Comparison of ENCODE assay signal across 10 mouse cellular contexts in genomic region chr12:84999053-84999452, GRCm38 (mm10). TPM values are rescaled to one million over a fixed set of nuclear protein-coding genes. Genes with fewer than 3 reads are reported as not detected.
DNase-seq lines count a peak whose midpoint lies in the region; ATAC-seq and TF ChIP-seq lines count a peak whose summit lies in the region.
"Had no signal": no experiment of that assay in that cellular context is flagged by ENCODE, and none has a peak within 500 bp of the region (broad histone marks: within the 10 kb centered on the region; RNA-seq: fewer than 3 reads in every experiment).

No protein-coding gene starts in this region.

- H3K4me2 ChIP-seq in liver, embryonic 16.5 days (ENCODE audit: low read depth, low read length) = peak overlapping the region; percentile 98; the same call in 1 of the 2 replicates

- H3K9ac ChIP-seq in liver, embryonic 16.5 days (ENCODE audit: low read depth, low read length) = no peak overlapping the region

- TF ChIP-seq CTCF in cerebellum, adult 2 months (IDR thresholded peaks at IDR 0.05; ENCODE audit: borderline replicate concordance, insufficient read depth, low read depth, low read length) = no peak
- no peak for TF ChIP-seq CTCF in testis, adult 2 months (IDR thresholded peaks at IDR 0.05; ENCODE audit: control insufficient read depth, insufficient read depth, insufficient replicate concordance, low read depth, low read length)

- peak overlapping the region; percentile 47 for H3K4me3 ChIP-seq in cerebellum, adult 2 months (replicated peaks; ENCODE audit: insufficient read depth, low read depth, low read length)
- peak overlapping the region; percentile 60 for H3K4me3 ChIP-seq in testis, adult 2 months (ENCODE audit: control insufficient read depth, low read depth, low read length)
- no peak overlapping the region for H3K4me3 ChIP-seq in liver, embryonic 16.5 days (ENCODE audit: low read depth, low read length)

- H3K9me3 ChIP-seq in liver, embryonic 16.5 days (replicated peaks; ENCODE audit: control insufficient read depth, low read length) = no peaks in the 10 kb centered on the region

- no peak for ATAC-seq in liver, embryonic 16.5 days (ENCODE audit: low read depth)
- ATAC-seq in frontal cortex, adult (ENCODE audit: low TSS enrichment) = no peak

- no peak overlapping the region for H3K27ac ChIP-seq in cerebellum, adult 2 months (ENCODE audit: insufficient read depth, low read length)
- no peak overlapping the region for H3K27ac ChIP-seq in testis, adult 2 months (ENCODE audit: control insufficient read depth, insufficient read depth, low read depth, low read length)
- H3K27ac ChIP-seq in liver, embryonic 16.5 days (ENCODE audit: low read length) = no peak overlapping the region

- no peaks in the 10 kb centered on the region for H3K27me3 ChIP-seq in cerebellum, adult 2 months (ENCODE audit: control insufficient read depth, insufficient read depth, low read length)
- H3K27me3 ChIP-seq in testis, adult 2 months (ENCODE audit: control insufficient read depth, insufficient read depth, low read length) = no peaks in the 10 kb centered on the region
- no peaks in the 10 kb centered on the region for H3K27me3 ChIP-seq in liver, embryonic 16.5 days (ENCODE audit: control insufficient read depth, insufficient read depth, low read depth, low read length)

- H3K4me1 ChIP-seq in cerebellum, adult 2 months (ENCODE audit: control insufficient read depth, insufficient read depth, low read length) = no peaks in the 10 kb centered on the region; the same call in 1 of the 2 replicates
- H3K4me1 ChIP-seq in testis, adult 2 months (ENCODE audit: control insufficient read depth, insufficient read depth, low read length) = peaks cover 3% of the 10 kb centered on the region; the same call in 1 of the 2 replicates
- peaks cover 27% of the 10 kb centered on the region for H3K4me1 ChIP-seq in liver, embryonic 16.5 days (ENCODE audit: control insufficient read depth, low read depth, low read length)

- DNase-seq in cerebellum, adult 2 months = no peak
- no peak for DNase-seq in cerebellum, adult 18-20 months
- DNase-seq in testis, postnatal 10 days (ENCODE audit: low spot score) = no peak
- DNase-seq in spleen, adult 18-20 months = no peak
- DNase-seq in right cerebral cortex, postnatal 25 days = no peak
- DNase-seq: layer of hippocampus, adult 9-11 months; thymus, postnatal 25 days had no signal

- TF ChIP-seq POLR2A in cerebellum, adult 2 months (IDR thresholded peaks at IDR 0.05; ENCODE audit: borderline replicate concordance, insufficient read depth, low read length) = no peak
- TF ChIP-seq POLR2A in testis, adult 2 months (IDR thresholded peaks at IDR 0.05; ENCODE audit: control insufficient read depth, low read depth, low read length) = no peak

- no peaks in the 10 kb centered on the region; the same call in 1 of the 2 replicates for H3K36me3 ChIP-seq in testis, adult 2 months (ENCODE audit: control insufficient read depth, insufficient read depth, low read length)
- no peaks in the 10 kb centered on the region; the same call in 1 of the 2 replicates for H3K36me3 ChIP-seq in liver, embryonic 16.5 days (ENCODE audit: control insufficient read depth, insufficient read depth)

RNA-seq across cellular contexts. Expression of gene Ylpm1, which starts 2.9 kb away (rescaled TPM):
- 62.4 and 64.0 TPM in 2 replicates for polyA plus RNA-seq in cerebellum, adult 2 months (2012; rRNA removed)
- 38.5 and 47.1 TPM in 2 replicates for polyA plus RNA-seq in testis, adult 2 months (2012; rRNA removed)
- 5.8 and 6.5 TPM in 2 replicates for polyA plus RNA-seq in liver, embryonic 16.5 days (2015; fragmentation: Nextera tagmentation; extraction: Ambion mirVana)

RNA-seq across cellular contexts. Expression of gene Arel1, which starts 28.4 kb away (rescaled TPM):
- polyA plus RNA-seq in cerebellum, adult 2 months (2012; rRNA removed) = 57.2 and 60.3 TPM in 2 replicates
- 66.6 and 79.6 TPM in 2 replicates for polyA plus RNA-seq in testis, adult 2 months (2012; rRNA removed)
- 15.1 and 16.5 TPM in 2 replicates for polyA plus RNA-seq in liver, embryonic 16.5 days (2015; fragmentation: Nextera tagmentation; extraction: Ambion mirVana)

RNA-seq across cellular contexts. Expression of gene Fcf1, which starts 28.4 kb away (rescaled TPM):
- 84.3 and 88.6 TPM in 2 replicates for polyA plus RNA-seq in cerebellum, adult 2 months (2012; rRNA removed)
- 57.2 and 68.1 TPM in 2 replicates for polyA plus RNA-seq in testis, adult 2 months (2012; rRNA removed)
- 71.0 and 75.4 TPM in 2 replicates for polyA plus RNA-seq in liver, embryonic 16.5 days (2015; fragmentation: Nextera tagmentation; extraction: Ambion mirVana)
